Mouse (Mus musculus): ENCODE results near the gene Sugt1. TPM values are rescaled to one million over a fixed set of nuclear protein-coding genes. Genes with fewer than 3 reads are reported as not detected.

Gene Sugt1
- polyA plus RNA-seq, 1 experiment from 2014 or later, result 139 TPM

DNA sequence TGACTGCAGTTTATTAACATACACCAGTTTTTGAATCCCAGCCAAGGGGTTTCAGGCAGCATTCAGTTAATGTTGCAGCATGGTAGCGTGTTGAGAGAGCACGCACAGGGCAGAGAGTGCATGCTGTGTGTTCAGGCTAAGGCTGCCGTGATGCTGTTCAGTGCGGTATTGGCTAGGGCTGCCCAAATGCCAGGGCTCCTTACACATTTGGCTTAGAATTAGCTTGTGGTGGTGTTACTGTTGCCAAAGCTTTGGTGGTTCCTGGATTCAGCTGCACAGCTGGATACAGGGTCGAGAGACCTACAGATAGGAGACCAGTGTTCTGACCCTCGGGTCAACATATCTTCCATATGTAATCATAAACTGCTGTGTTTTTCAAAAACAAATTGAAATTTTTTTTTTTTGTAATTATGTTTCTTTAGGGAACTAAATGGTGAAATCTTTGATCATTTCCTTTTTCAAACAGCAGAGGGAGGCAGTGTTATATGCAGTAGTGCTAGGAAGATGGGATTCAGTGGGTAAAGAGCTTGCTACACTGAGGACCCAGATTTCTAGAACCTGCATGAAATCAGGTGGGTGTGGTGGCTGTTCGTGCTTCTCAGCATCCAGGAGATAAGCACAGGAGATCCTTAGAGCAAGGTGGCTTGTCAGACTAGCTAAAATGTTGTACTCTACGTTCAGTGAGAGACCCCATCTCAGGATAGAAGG is 29.8 kb downstream of the Sugt1 start:
- no peaks in the 10 kb centered on the region for H3K27me3 ChIP-seq (ENCODE audit: insufficient read depth, poor library complexity, severe bottlenecking)
- DNase-seq (ENCODE audit: low spot score), result no peak
- WGBS, result 88% methylated on average over 8 of the region's 8 CpGs
- H3K36me3 ChIP-seq, result peaks cover 78% of the 10 kb centered on the region
- H3K4me1 ChIP-seq (replicated peaks), result no peaks in the 10 kb centered on the region
- no peaks in the 10 kb centered on the region for H3K9me3 ChIP-seq
- H3K4me3 ChIP-seq, result no peak overlapping the region
- H3K27ac ChIP-seq, result no peak overlapping the region

DNA sequence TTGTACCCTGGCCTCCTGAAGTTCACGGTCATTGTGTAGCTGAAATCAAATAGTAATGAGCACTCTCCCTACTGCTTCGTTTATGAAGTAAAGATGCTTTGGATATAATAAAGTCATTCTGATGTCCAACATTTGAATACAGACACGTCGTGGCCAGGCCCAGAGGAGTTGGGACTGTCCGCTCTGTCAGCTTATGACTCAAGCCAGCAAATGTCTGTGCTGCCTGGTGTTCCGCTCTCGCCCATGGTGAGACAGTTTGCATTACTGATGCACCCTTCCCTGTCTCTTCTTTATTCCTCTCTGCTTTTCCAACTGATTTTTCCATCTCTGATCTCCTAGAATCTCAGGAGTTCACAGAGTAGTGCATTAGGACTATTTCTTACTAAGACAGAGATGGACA is 32.3 kb downstream of the Sugt1 start:
- 93% methylated on average over 7 of the region's 7 CpGs for WGBS
- H3K27ac ChIP-seq, result no peak overlapping the region
- no peak overlapping the region for H3K4me3 ChIP-seq
- no peaks in the 10 kb centered on the region for H3K4me1 ChIP-seq (replicated peaks)
- no peaks in the 10 kb centered on the region for H3K27me3 ChIP-seq (ENCODE audit: insufficient read depth, poor library complexity, severe bottlenecking)
- H3K9me3 ChIP-seq, result no peaks in the 10 kb centered on the region
- DNase-seq (ENCODE audit: low spot score), result no peak
- H3K36me3 ChIP-seq, result peaks cover 74% of the 10 kb centered on the region

DNA sequence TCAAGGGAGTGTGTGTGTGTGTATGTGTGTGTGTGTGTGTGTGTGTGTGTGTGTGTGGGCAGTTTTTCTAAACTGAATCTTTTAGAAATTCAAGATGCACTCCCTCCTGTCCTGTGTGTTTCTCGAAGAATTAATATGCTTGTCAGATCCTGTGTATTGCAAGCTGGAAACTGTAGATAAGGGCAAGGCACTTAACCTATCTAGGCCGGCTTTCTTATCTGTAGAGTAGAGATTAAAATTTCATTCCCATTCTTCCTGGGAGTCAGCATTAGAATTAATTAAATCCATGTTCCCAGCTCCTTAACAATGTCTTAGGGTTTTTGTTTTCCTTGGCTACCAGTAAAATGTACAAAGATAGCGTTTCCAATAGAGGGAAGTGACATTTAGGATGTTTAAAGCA is 33.7 kb downstream of the Sugt1 start:
- H3K9me3 ChIP-seq, result no peaks in the 10 kb centered on the region
- no peaks in the 10 kb centered on the region for H3K4me1 ChIP-seq (replicated peaks)
- H3K4me3 ChIP-seq, result no peak overlapping the region
- H3K27ac ChIP-seq, result no peak overlapping the region
- WGBS, result 89% methylated on average over 3 of the region's 3 CpGs
- H3K36me3 ChIP-seq, result peaks cover 78% of the 10 kb centered on the region
- no peaks in the 10 kb centered on the region for H3K27me3 ChIP-seq (ENCODE audit: insufficient read depth, poor library complexity, severe bottlenecking)
- no peak for DNase-seq (ENCODE audit: low spot score)

DNA sequence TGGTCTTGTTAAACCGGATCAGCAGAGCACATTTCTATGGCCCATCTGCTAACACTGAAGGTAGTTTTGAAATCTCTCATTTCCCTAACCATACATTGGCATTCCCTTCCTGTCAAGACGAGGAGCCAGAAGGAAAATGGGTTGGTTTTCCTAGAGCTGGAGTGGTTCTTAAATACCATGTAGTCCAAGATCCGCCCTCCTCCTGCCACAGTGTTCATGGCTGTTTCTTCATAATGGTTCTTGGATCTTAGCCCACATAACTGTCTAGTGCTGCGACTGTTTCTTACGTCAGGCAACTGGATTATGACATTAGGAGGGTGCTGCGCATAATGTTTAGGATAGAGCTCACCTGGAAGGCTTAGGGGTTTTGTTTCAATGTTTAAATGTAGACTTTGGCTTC is 44.8 kb downstream of the Sugt1 start:
- peaks cover 56% of the 10 kb centered on the region for H3K36me3 ChIP-seq
- H3K27me3 ChIP-seq (ENCODE audit: insufficient read depth, poor library complexity, severe bottlenecking), result no peaks in the 10 kb centered on the region
- no peaks in the 10 kb centered on the region for H3K9me3 ChIP-seq
- H3K4me1 ChIP-seq (replicated peaks), result no peaks in the 10 kb centered on the region
- WGBS, result 95% methylated on average over 6 of the region's 6 CpGs
- H3K27ac ChIP-seq, result no peak overlapping the region
- DNase-seq (ENCODE audit: low spot score), result no peak
- no peak overlapping the region for H3K4me3 ChIP-seq

DNA sequence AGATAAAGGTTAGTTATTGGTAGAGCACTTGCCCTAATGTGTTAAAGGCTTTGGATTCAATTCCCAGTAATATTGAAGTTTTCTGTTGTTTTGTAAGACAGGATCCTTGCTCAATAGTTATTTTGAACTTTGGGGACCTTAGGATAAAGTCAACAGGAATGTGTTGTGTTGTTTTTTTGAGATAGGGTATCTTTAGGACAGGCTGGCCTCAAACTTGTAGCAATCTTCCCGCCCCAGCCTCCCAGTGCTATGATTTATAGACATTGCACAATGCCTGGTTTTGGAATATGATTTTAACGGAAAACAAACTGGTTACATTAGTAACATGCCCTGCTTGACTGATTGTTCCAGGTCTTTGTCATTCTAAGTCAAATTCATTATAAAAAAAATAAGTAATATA is 45.7 kb downstream of the Sugt1 start:
- H3K27ac ChIP-seq, result no peak overlapping the region
- H3K9me3 ChIP-seq, result no peaks in the 10 kb centered on the region
- WGBS, result 93% methylated on average over 2 of the region's 2 CpGs
- DNase-seq (ENCODE audit: low spot score), result no peak
- H3K27me3 ChIP-seq (ENCODE audit: insufficient read depth, poor library complexity, severe bottlenecking), result no peaks in the 10 kb centered on the region
- H3K4me1 ChIP-seq (replicated peaks), result peaks cover 7% of the 10 kb centered on the region
- peaks cover 47% of the 10 kb centered on the region for H3K36me3 ChIP-seq
- H3K4me3 ChIP-seq, result no peak overlapping the region

DNA sequence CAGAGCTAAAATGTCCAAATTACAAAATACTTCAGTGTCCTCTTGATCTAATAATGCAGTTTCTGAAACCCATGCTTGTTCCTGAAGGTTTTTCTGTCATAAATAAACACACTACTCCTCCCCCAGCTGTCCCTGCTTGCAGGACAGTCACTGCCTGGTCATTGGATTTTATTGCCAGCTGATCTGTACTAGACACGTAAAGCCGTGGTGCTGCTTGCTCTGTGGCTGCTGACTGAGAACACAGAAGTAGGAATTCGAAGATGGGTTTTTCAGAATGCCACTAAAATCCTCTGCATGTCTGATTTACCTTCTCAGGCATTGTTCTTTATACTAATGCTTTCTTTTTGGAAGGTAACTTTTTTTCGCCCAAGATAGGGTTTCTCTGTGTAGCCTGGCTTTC is 49.3 kb downstream of the Sugt1 start:
- H3K4me1 ChIP-seq (replicated peaks), result peaks cover 10% of the 10 kb centered on the region
- H3K27ac ChIP-seq, result no peak overlapping the region
- H3K36me3 ChIP-seq, result peaks cover 14% of the 10 kb centered on the region; the same call in 1 of the 2 replicates
- 88% methylated on average over 4 of the region's 4 CpGs for WGBS
- no peak for DNase-seq (ENCODE audit: low spot score)
- no peaks in the 10 kb centered on the region for H3K27me3 ChIP-seq (ENCODE audit: insufficient read depth, poor library complexity, severe bottlenecking)
- no peaks in the 10 kb centered on the region for H3K9me3 ChIP-seq
- H3K4me3 ChIP-seq, result no peak overlapping the region

DNA sequence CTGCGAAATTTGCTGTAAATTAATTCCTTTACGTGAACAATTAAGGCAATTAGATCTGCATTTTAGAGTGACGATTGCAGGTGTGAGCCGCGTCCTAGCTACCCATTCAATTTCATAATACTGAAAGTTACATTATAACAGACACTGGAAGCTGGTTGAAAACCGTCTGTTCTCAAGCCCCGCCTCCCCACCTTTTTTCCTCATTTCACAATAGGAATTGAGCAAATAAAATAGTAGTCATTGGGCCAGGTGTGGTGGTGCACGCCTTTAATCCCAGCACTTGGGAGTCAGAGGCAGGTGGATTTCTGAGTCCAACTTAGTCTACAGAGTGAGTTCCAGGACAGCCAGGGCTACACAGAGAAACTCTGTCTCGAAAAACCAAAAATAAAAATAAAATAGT is 54.6 kb downstream of the Sugt1 start:
- Histone ChIP-seq H3K27ac (no peak overlapping the region), H3K9me3 (no peaks in the 10 kb centered on the region), H3K27me3 (ENCODE audit: insufficient read depth, poor library complexity, severe bottlenecking) (no peaks in the 10 kb centered on the region), H3K4me1 (replicated peaks) (peaks cover 21% of the 10 kb centered on the region), H3K36me3 (no peaks in the 10 kb centered on the region), H3K4me3 (no peak overlapping the region)
- DNase-seq (ENCODE audit: low spot score), result no peak
- WGBS, result 85% methylated on average over 9 of the region's 9 CpGs

DNA sequence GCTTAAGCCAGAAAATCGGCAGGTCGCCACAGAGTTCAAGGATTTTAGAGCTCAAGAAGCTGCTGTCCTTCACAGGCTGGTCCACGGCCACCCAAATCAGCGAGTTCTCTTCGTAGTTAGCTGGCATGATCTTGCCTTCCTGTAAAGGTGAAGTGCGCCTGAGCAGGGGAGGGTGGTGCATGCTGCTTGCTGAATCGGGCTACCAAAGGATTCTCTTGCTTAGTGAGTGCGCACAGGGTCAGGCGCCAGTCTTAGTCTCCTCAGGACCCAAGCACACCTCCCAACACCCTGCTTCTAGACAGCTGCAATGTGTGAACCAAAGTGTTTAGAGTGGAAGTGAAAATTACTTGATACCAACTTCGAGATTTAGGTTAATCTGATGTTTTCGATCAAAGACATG is 57.9 kb downstream of the Sugt1 start:
- peaks cover 11% of the 10 kb centered on the region for H3K4me1 ChIP-seq (replicated peaks)
- no peaks in the 10 kb centered on the region for H3K36me3 ChIP-seq
- H3K4me3 ChIP-seq, result no peak overlapping the region
- WGBS, result 33% methylated on average over 11 of the region's 11 CpGs
- DNase-seq (ENCODE audit: low spot score), result no peak
- no peaks in the 10 kb centered on the region for H3K27me3 ChIP-seq (ENCODE audit: insufficient read depth, poor library complexity, severe bottlenecking)
- H3K9me3 ChIP-seq, result no peaks in the 10 kb centered on the region
- no peak overlapping the region for H3K27ac ChIP-seq

DNA sequence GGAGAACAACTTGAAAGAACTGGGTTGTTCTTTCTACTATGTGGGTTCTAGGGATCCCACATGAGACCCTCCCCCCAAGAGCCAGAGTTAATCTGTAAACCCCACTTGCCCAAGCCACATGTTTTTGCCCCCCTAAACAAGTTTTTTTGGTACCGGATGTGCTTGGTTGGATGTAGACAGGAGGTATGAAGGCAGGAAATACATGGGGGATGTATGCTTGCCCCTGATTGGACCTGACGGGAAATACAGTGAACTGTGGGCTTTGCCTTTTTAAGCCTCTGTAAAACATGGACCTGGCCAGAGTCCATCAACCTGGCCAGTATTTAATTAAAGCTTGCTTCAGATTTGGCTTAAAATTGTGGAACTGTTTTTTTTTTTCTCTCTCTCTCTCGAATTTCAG is 62.2 kb downstream of the Sugt1 start:
- 78% methylated on average over 3 of the region's 3 CpGs for whole genome bisulfite sequencing
- no peak for DNase-seq (ENCODE audit: low spot score)
- H3K4me3 ChIP-seq, result no peak overlapping the region
- H3K27ac ChIP-seq, result no peak overlapping the region
- no peaks in the 10 kb centered on the region for H3K36me3 ChIP-seq
- peaks cover 8% of the 10 kb centered on the region for H3K4me1 ChIP-seq (replicated peaks)
- no peaks in the 10 kb centered on the region for H3K9me3 ChIP-seq
- H3K27me3 ChIP-seq (ENCODE audit: insufficient read depth, poor library complexity, severe bottlenecking), result no peaks in the 10 kb centered on the region

DNA sequence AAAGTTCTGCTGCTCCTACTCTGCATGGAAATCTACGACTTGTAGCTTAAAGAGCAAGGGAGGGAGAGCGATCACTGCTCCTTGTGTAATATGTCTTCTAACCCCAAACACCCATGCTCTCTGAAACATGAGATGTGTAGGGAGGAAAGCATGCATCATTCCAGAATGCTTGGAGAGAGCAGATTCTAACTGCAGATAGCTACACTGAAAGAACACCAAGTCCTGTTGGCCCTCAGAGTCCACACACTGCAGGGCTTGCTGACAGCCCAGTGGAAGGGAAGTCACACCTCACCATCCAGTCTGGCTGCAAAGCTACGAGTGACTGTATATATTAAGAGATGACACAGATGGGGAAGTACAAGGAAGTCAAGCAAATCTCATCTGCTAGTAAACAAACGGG is 65.2 kb downstream of the Sugt1 start:
- DNase-seq (ENCODE audit: low spot score), result no peak
- Histone ChIP-seq H3K27ac (no peak overlapping the region), H3K27me3 (ENCODE audit: insufficient read depth, poor library complexity, severe bottlenecking) (no peaks in the 10 kb centered on the region), H3K4me1 (replicated peaks) (no peaks in the 10 kb centered on the region), H3K4me3 (no peak overlapping the region), H3K9me3 (no peaks in the 10 kb centered on the region), H3K36me3 (no peaks in the 10 kb centered on the region)
- 80% methylated on average over 4 of the region's 4 CpGs for WGBS

DNA sequence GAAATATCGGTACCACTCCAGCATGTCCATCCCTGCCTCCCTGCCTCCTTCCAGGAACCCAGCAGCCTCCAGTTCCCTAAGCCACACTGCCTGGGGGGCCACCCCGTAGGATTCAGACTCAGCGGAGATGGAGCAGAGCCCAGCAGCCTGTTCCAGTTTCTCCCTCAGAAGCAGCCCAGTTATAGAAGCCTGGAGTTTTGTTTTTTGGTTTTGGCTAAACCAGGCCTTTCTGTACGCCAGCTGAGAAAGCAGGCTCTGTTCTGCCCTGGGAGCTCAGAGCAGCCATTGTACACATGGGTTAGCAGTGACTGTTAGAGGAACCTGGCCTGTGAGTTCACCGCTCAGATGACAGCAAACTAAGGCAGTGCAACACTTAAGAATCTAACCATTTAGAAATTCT is 70.8 kb downstream of the Sugt1 start:
- H3K36me3 ChIP-seq, result no peaks in the 10 kb centered on the region
- no peaks in the 10 kb centered on the region for H3K9me3 ChIP-seq
- DNase-seq (ENCODE audit: low spot score), result no peak
- WGBS, result 72% methylated on average over 5 of the region's 5 CpGs
- no peak overlapping the region for H3K4me3 ChIP-seq
- peaks cover 17% of the 10 kb centered on the region for H3K27me3 ChIP-seq (ENCODE audit: insufficient read depth, poor library complexity, severe bottlenecking)
- H3K27ac ChIP-seq, result peak overlapping the region; percentile 71
- peaks cover 32% of the 10 kb centered on the region for H3K4me1 ChIP-seq (replicated peaks)

DNA sequence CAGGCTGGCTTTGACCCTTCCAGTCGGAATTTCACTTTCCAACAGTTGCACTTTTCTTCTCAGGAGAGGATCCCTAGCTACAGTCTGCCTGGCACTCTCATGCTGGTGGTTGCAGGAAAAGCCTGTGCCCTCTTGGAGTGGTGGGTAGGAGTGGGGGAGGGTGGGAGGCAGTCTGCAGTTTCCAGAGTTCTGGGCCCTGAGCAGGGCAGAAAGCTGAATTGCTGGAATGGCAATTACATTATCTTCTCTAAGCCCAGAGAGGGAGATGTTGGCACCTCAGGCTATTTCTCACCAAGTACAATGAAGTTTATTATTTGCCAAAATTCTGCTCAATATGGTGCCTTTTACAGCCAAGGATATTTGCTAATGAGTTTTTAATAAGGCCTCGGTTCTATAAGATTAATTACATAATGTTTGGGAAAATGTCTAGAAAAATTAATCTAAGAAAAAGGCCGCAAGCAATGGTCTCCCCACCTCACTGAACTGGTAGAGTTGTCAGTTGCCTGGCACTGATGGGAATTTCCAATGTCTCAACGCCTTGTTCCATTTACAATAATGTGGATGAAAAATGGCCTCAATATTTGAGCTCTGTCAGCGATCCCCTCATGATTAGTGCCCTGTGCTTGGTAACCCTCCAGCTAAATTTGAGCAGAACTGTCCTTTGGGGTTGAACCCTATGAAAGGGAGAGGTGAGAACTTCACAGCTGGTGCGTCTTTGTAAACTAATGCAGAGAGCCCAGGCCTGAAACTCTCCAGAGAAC is 71.4 kb downstream of the Sugt1 start:
- no peak for DNase-seq (ENCODE audit: low spot score)
- Histone ChIP-seq H3K27me3 (ENCODE audit: insufficient read depth, poor library complexity, severe bottlenecking) (peaks cover 17% of the 10 kb centered on the region), H3K9me3 (no peaks in the 10 kb centered on the region), H3K27ac (peak overlapping the region; percentile 71; the same call in 1 of the 2 replicates), H3K4me3 (no peak overlapping the region), H3K4me1 (replicated peaks) (peaks cover 32% of the 10 kb centered on the region), H3K36me3 (no peaks in the 10 kb centered on the region)
- 79% methylated on average over 6 of the region's 6 CpGs for WGBS

DNA sequence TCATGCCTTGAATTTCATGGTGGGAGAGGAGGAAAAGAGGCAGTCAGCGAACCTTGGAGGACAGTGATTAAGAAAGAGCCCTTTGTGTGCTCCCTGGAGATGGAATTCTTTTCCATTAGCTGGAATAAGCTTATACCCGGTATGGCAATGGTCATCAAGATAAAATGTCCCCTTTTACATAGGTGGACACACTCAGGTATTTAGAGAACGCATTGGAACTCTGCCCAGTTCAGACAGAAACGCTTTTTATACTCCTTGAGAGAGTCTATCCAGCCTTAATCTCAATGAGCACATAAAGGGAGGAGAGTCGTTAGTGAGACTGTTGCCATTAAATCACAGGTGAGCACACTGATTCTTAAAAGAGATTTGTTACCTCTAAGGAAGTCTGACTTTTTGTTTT is 73.0 kb downstream of the Sugt1 start:
- Histone ChIP-seq H3K9me3 (no peaks in the 10 kb centered on the region), H3K27ac (peak overlapping the region; percentile 67; the same call in 1 of the 2 replicates), H3K27me3 (ENCODE audit: insufficient read depth, poor library complexity, severe bottlenecking) (peaks cover 17% of the 10 kb centered on the region), H3K4me1 (replicated peaks) (peaks cover 32% of the 10 kb centered on the region), H3K4me3 (no peak overlapping the region), H3K36me3 (no peaks in the 10 kb centered on the region)
- WGBS, result 54% methylated on average over 5 of the region's 5 CpGs
- DNase-seq (ENCODE audit: low spot score), result no peak
